Mouse (Mus musculus) stomach, postnatal 0 days (tissue): ENCODE measurements around the gene Gtf2a2. TPM values are rescaled to one million over a fixed set of nuclear protein-coding genes. Genes with fewer than 3 reads are reported as not detected.

Experiments
- ATAC-seq: fragments of 200-750 bp; cut with Nextera tagmentation; 2 replicates; pipeline ENCODE4 v1.8.0; 2017; ENCODE audit not compliant: low FRiP score, low TSS enrichment
- DNase-seq: peaks from one replicate; pipeline ENCODE4 v3.0.0-alpha.2; 2016; ENCODE audit warnings: low spot score
- H3K27ac ChIP-seq: fragments of 300-500 bp; sonication (generic); replicated peaks from 2 replicates; pipeline ENCODE4 v1.5.1; 2014; ENCODE audit warnings: mild to moderate bottlenecking, control low read depth
- H3K27me3 ChIP-seq: fragments of 300-500 bp; sonication (generic); 2 replicates; pipeline ENCODE4 v1.6.1; 2014; ENCODE audit warnings: low read length; ENCODE audit not compliant: control insufficient read depth, insufficient read depth
- H3K36me3 ChIP-seq: fragments of 300-500 bp; sonication (generic); 2 replicates; pipeline ENCODE4 v1.6.1; 2014; ENCODE audit warnings: low read length, mixed read lengths; ENCODE audit not compliant: control insufficient read depth, insufficient read depth
- H3K4me1 ChIP-seq: fragments of 300-500 bp; sonication (generic); replicated peaks from 2 replicates; pipeline ENCODE4 v1.6.1; 2014; ENCODE audit warnings: antibody characterized with exemption; ENCODE audit not compliant: control insufficient read depth, insufficient read depth
- H3K4me2 ChIP-seq: fragments of 300-500 bp; sonication (generic); replicated peaks from 2 replicates; pipeline ENCODE4 v1.6.1; 2014; ENCODE audit warnings: low read depth, mild to moderate bottlenecking, control low read depth, moderate library complexity
- H3K4me3 ChIP-seq: fragments of 300-500 bp; sonication (generic); 2 replicates; pipeline ENCODE4 v1.5.1; 2014; ENCODE audit warnings: low read depth, low read length, control low read depth
- H3K9ac ChIP-seq: fragments of 300-500 bp; sonication (generic); 2 replicates; pipeline ENCODE4 v1.6.1; 2014; ENCODE audit warnings: mild to moderate bottlenecking, low read length, control low read depth, mixed read lengths
- H3K9me3 ChIP-seq: fragments of 300-500 bp; sonication (generic); 2 replicates; pipeline ENCODE4 v1.6.1; 2016; ENCODE audit warnings: low read length; ENCODE audit not compliant: control insufficient read depth
- CTCF ChIP-seq: IDR thresholded peaks from 2 replicates; pipeline ENCODE4 v1.5.1; 2016; ENCODE audit warnings: antibody characterized with exemption, low read depth, mild to moderate bottlenecking, moderate library complexity
- EP300 ChIP-seq: optimal IDR thresholded peaks from 2 replicates; pipeline ENCODE3; 2016; ENCODE audit warnings: antibody characterized with exemption
- whole genome bisulfite sequencing: fragments of 180-500 bp; shearing (Covaris S2); extraction: QIAGEN DNeasy Blood & Tissue Kit; methylation state at CpG from one replicate; pipeline ENCODE4 v1.1.7; 2014; 5-methylcytosine and 5-hydroxymethylcytosine counted together
- polyA plus RNA-seq: library from polyadenylated mRNA; unstranded; fragments of >200 nt; fragmentation: Nextera tagmentation; extraction: Ambion mirVana; gene quantifications from 2 replicates; pipeline ENCODE4 v1.2.1, GENCODE M21; 2015

The Gtf2a2 gene
- polyA plus RNA-seq, 1 experiment from 2014 or later: 160 TPM

- Histone ChIP-seq H3K4me1 (no peaks in the 10 kb centered on the region), H3K27ac (no peak overlapping the region), H3K4me3 (no peak overlapping the region), H3K9me3 (no peaks in the 10 kb centered on the region), H3K36me3 (no peaks in the 10 kb centered on the region), H3K9ac (no peak overlapping the region), H3K27me3 (no peaks in the 10 kb centered on the region), H3K4me2 (no peak overlapping the region)
- WGBS: 82% methylated on average over 1 of the region's 1 CpGs
- ATAC-seq (no peak), DNase-seq (no peak)
- no peak for TF ChIP-seq EP300
- no peak for TF ChIP-seq CTCF
These were observed 30.6 kb downstream of the Gtf2a2 start for GRCm38 (mm10) chr9:70042935-70043334.

GRCm38 (mm10) chr9:70044865-70045264 is 32.5 kb downstream of the Gtf2a2 start:
- no peak for TF ChIP-seq CTCF
- TF ChIP-seq EP300: no peak
- DNase-seq (no peak), ATAC-seq (no peak)
- Histone ChIP-seq H3K4me1 (peaks cover 4% of the 10 kb centered on the region; the same call in 1 of the 2 replicates), H3K9ac (no peak overlapping the region), H3K9me3 (no peaks in the 10 kb centered on the region), H3K36me3 (no peaks in the 10 kb centered on the region), H3K27ac (no peak overlapping the region), H3K27me3 (no peaks in the 10 kb centered on the region), H3K4me2 (no peak overlapping the region), H3K4me3 (no peak overlapping the region)
- WGBS: 57% methylated on average over 2 of the region's 2 CpGs

DNA sequence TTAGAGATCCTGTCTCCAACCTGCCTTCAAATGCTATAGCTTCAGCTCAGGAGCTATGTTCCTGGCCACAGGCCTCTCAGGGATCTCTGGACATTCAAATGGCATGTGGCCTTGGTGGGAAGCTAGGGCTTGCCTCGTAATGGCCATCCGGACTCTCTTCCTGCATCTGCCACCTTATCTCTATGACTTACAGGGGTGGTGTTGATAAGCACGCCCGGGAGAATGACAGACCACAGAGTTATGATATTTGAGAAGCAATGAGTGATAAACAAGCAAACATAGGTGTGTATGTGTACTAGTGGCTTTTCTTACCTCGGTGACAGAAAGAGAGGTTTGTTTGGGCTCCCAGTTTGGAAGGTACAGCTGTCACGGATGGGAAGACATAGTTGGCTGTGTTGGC is 33.9 kb downstream of the Gtf2a2 start:
- H3K4me3 ChIP-seq: no peak overlapping the region
- 63% methylated on average over 6 of the region's 6 CpGs for whole genome bisulfite sequencing
- no peak overlapping the region for H3K9ac ChIP-seq
- no peak overlapping the region for H3K4me2 ChIP-seq
- peak; percentile 39 for ATAC-seq
- no peaks in the 10 kb centered on the region for H3K27me3 ChIP-seq
- DNase-seq: no peak
- peak overlapping the region; percentile 24; the same call in 1 of the 2 replicates for H3K27ac ChIP-seq
- H3K4me1 ChIP-seq: peaks cover 4% of the 10 kb centered on the region; the same call in 1 of the 2 replicates
- no peaks in the 10 kb centered on the region for H3K36me3 ChIP-seq
- TF ChIP-seq EP300: no peak
- TF ChIP-seq CTCF: no peak
- H3K9me3 ChIP-seq: no peaks in the 10 kb centered on the region

DNA sequence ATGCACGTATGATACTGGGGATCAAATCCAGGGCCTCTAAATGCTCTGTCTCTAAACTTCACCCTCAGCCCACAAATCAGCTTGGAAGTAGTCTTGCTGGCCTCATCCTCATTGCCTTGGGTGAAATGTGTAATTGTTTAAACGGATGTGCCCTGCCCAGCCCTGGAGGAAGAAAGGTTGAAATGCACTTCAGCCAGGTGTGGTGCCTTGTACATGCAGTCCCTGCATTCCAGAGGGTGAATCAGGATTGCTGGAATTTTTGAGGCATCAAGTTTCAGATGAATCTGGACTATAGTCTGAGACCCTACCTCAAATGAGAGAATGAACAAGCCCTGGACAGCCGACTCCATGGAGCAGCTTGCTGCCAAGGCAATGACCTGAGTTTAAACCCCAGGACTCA is 35.5 kb downstream of the Gtf2a2 start:
- peak; percentile 69 for ATAC-seq
- DNase-seq: no peak
- no peak overlapping the region for H3K4me2 ChIP-seq

DNA sequence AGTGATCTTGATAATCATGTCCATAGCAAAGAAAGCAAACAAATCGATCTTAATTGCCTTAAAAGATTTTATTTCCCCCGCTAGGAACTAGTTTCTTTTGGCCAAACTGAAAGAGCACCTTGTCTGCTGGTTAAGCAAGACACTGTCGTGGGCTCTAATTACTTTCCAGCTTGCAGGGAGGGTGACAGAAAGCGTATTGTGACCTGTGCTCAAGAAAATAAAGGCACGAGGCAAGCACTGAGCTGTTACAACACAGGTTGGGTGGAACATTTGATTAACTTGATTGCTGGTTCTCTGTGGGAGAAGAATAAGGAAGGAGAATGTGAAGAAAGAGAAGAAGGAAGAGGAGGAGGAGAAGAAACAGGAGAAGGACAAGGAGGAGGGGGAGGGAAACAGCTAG is 35.9 kb downstream of the Gtf2a2 start:
- peaks cover 4% of the 10 kb centered on the region; the same call in 1 of the 2 replicates for H3K4me1 ChIP-seq
- H3K27me3 ChIP-seq: no peaks in the 10 kb centered on the region
- no peak overlapping the region for H3K4me2 ChIP-seq
- H3K4me3 ChIP-seq: no peak overlapping the region
- ATAC-seq (no peak), DNase-seq (no peak)
- peak overlapping the region; percentile 77 for H3K27ac ChIP-seq
- H3K9me3 ChIP-seq: no peaks in the 10 kb centered on the region
- 42% methylated on average over 5 of the region's 5 CpGs for WGBS
- no peak overlapping the region for H3K9ac ChIP-seq
- TF ChIP-seq EP300: no peak
- no peak for TF ChIP-seq CTCF
- H3K36me3 ChIP-seq: no peaks in the 10 kb centered on the region

More for the DNA sequence above, 35.5 kb downstream of the Gtf2a2 start:
- Histone ChIP-seq H3K4me3 (no peak overlapping the region), H3K9ac (no peak overlapping the region), H3K4me1 (peaks cover 4% of the 10 kb centered on the region; the same call in 1 of the 2 replicates), H3K27ac (peak overlapping the region; percentile 77), H3K9me3 (no peaks in the 10 kb centered on the region), H3K27me3 (no peaks in the 10 kb centered on the region), H3K36me3 (no peaks in the 10 kb centered on the region)
- TF ChIP-seq EP300 (no peak), CTCF (no peak)
- WGBS: 38% methylated on average over 3 of the region's 3 CpGs

- H3K9ac ChIP-seq: no peak overlapping the region
- DNase-seq (no peak), ATAC-seq (no peak)
- 34% methylated on average over 6 of the region's 6 CpGs for WGBS
- no peak overlapping the region for H3K4me2 ChIP-seq
- TF ChIP-seq CTCF: no peak
- TF ChIP-seq EP300: no peak
- H3K27ac ChIP-seq: peak overlapping the region; percentile 77
- no peaks in the 10 kb centered on the region for H3K36me3 ChIP-seq
- peaks cover 4% of the 10 kb centered on the region; the same call in 1 of the 2 replicates for H3K4me1 ChIP-seq
- no peak overlapping the region for H3K4me3 ChIP-seq
- H3K9me3 ChIP-seq: no peaks in the 10 kb centered on the region
- H3K27me3 ChIP-seq: no peaks in the 10 kb centered on the region
These were observed 36.5 kb downstream of the Gtf2a2 start for GRCm38 (mm10) chr9:70048751-70049415.
